Mouse (Mus musculus) embryonic facial prominence, embryonic 15.5 days (tissue): ENCODE results near the gene Rnf181. TPM values are rescaled to one million over a fixed set of nuclear protein-coding genes. Genes with fewer than 3 reads are reported as not detected.

Experiments
- ATAC-seq: fragments of 200-750 bp; cut with Nextera tagmentation; 2 replicates; pipeline ENCODE4 v1.8.0; 2017; ENCODE audit warnings: low read depth, moderate TSS enrichment; ENCODE audit not compliant: insufficient number of reproducible peaks, low FRiP score, low TSS enrichment
- H3K27ac ChIP-seq: fragments of 300-500 bp; sonication (generic); replicated peaks from 2 replicates; pipeline ENCODE4 v1.5.1; 2015; ENCODE audit warnings: mild to moderate bottlenecking, inconsistent platforms
- H3K27me3 ChIP-seq: fragments of 300-500 bp; sonication (generic); 2 replicates; pipeline ENCODE4 v1.6.1; 2015; ENCODE audit warnings: inconsistent platforms
- H3K36me3 ChIP-seq: fragments of 300-500 bp; sonication (generic); 2 replicates; pipeline ENCODE4 v1.6.1; 2015; ENCODE audit warnings: mild to moderate bottlenecking, inconsistent platforms
- H3K4me1 ChIP-seq: fragments of 300-500 bp; sonication (generic); 2 replicates; pipeline ENCODE4 v1.6.1; 2015; ENCODE audit warnings: inconsistent platforms
- H3K4me2 ChIP-seq: fragments of 300-500 bp; sonication (generic); replicated peaks from 2 replicates; pipeline ENCODE4 v1.6.1; 2015; ENCODE audit warnings: mild to moderate bottlenecking, inconsistent platforms
- H3K4me3 ChIP-seq: fragments of 300-500 bp; sonication (generic); replicated peaks from 2 replicates; pipeline ENCODE4 v1.5.1; 2015; ENCODE audit warnings: mild to moderate bottlenecking, inconsistent platforms
- H3K9ac ChIP-seq: fragments of 300-500 bp; sonication (generic); 2 replicates; pipeline ENCODE4 v1.6.1; 2015; ENCODE audit warnings: inconsistent platforms
- H3K9me3 ChIP-seq: fragments of 300-500 bp; sonication (generic); replicated peaks from 2 replicates; pipeline ENCODE4 v1.6.1; 2016; ENCODE audit warnings: inconsistent platforms
- WGBS: fragments of 180-500 bp; shearing (Covaris S2); methylation state at CpG from one replicate; pipeline ENCODE4 v1.1.7; 2015; 5-methylcytosine and 5-hydroxymethylcytosine counted together
- polyA plus RNA-seq: library from polyadenylated mRNA; unstranded; fragments of >200 nt; fragmentation: Nextera tagmentation; extraction: Ambion mirVana; gene quantifications from 2 replicates; pipeline ENCODE4 v1.2.1, GENCODE M21; 2015

Gene Rnf181
- polyA plus RNA-seq, 1 experiment from 2014 or later, result 120 TPM

DNA sequence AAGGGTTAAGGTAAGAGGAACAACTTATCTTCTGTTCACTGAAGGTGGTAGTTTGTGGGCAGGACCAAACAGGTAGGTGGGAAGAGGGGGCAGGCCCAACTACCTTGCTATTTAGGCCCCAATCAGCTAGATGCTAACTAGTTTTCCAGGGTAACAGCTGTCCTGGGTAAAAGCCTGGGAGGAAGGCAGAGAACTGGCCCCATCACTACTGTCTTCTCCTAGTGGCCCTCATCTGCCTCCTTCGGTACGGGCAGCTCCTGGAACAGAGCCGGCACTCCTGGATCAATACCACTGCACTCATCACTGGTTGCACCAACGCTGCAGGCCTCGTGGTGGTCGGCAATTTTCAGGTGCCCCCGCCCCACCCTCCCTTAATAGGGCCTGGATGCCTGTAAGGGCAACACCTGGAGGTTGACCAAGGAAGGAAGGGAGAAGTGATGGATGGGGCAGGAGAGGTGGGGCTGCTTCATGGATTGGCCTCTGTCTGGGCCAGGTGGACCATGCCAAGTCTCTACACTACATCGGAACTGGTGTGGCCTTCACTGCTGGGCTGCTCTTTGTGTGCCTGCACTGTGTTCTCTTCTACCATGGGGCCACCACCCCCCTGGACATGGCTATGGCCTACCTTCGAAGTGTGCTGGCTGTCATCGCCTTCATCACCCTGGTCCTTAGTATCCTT, 8.5 kb downstream of the Rnf181 start:
- 77% methylated on average over 10 of the region's 10 CpGs for WGBS
- Histone ChIP-seq H3K27ac (no peak overlapping the region), H3K4me3 (no peak overlapping the region), H3K36me3 (peaks cover 16% of the 10 kb centered on the region), H3K27me3 (no peaks in the 10 kb centered on the region), H3K9ac (no peak overlapping the region), H3K4me2 (no peak overlapping the region), H3K9me3 (no peaks in the 10 kb centered on the region), H3K4me1 (peaks cover 49% of the 10 kb centered on the region)
- no peak for ATAC-seq

DNA sequence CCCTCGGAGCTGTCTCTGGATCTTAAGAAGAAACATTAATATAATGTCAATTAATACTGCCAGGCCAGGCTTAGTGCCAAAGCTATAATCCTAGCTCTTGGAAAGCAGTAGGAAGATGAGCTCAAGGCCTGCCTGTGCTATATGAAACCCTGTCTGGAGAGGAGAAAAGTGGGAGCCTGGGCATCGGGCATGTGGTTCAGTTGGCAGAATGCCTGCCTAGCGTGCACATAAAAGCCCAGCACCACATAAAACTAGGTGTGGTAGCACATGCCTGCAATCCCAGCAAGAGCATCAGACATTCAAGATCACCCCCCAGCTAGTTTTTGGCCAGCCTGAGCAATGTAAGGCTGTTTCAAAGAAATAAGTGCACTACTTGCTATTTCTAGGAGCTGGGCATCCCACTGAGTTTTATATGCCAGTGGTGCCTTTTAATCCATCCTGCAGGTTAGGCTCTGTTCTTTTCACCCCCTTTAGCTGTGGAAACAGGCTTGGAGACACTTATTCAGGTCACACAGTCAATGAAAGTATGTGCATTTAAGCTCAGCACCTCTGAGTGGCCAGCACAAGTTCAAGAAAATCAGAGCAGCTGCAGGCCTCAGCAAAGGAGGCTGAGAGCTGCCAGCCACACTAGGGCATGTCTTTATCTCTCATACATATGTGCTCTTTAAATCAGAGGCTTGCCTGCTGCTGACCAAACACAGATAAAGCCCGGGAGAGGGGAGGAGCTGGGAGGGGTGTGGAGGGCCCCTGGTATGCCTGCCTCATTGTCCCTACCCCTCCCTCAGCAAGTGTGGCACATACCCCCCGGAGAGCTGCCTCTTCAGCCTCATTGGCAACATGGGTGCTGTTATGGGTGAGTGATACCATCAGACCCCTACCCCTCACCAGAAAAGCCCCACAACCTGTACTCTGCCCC, 9.3 kb downstream of the Rnf181 start:
- no peak overlapping the region for H3K27ac ChIP-seq
- H3K27me3 ChIP-seq, result no peaks in the 10 kb centered on the region
- no peak for ATAC-seq
- no peak overlapping the region for H3K4me2 ChIP-seq
- no peaks in the 10 kb centered on the region for H3K9me3 ChIP-seq
- H3K9ac ChIP-seq, result no peak overlapping the region
- H3K4me3 ChIP-seq, result no peak overlapping the region
- peaks cover 56% of the 10 kb centered on the region for H3K4me1 ChIP-seq
- WGBS, result 62% methylated on average over 5 of the region's 5 CpGs
- peaks cover 16% of the 10 kb centered on the region for H3K36me3 ChIP-seq

DNA sequence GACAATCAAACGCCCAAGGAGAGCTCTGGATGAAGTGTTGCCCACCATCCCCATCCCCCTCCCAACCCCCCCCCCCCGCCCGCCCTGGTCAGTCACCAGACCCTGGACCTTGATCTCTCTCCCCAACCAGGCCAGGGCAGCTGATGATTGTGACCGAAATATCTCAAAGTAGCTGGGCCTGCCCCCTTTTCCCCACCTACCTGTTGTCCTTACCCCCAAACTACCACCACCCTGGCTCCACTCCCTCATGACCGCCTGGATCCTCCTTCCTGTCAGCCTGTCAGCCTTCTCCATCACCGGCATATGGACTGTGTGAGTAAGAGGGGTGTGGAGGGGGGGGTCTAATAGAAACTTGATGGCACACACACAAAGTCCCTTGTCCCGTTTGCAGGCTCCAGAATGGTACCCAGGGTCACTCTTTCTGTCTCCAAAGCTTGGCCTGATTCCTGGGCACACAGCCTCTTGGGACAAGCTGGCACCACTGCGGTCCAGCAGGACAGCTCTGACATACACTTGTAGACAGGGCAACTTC, 10.7 kb downstream of the Rnf181 start:
- peak overlapping the region; percentile 92 for H3K4me2 ChIP-seq
- peaks cover 51% of the 10 kb centered on the region for H3K4me1 ChIP-seq
- no peaks in the 10 kb centered on the region for H3K9me3 ChIP-seq
- WGBS, result 43% methylated on average over 8 of the region's 8 CpGs
- peaks cover 19% of the 10 kb centered on the region for H3K36me3 ChIP-seq
- H3K9ac ChIP-seq, result peak overlapping the region; percentile 43; the same call in 1 of the 2 replicates
- H3K27ac ChIP-seq, result no peak overlapping the region
- ATAC-seq, result no peak
- peak overlapping the region; percentile 64 for H3K4me3 ChIP-seq
- no peaks in the 10 kb centered on the region for H3K27me3 ChIP-seq

DNA sequence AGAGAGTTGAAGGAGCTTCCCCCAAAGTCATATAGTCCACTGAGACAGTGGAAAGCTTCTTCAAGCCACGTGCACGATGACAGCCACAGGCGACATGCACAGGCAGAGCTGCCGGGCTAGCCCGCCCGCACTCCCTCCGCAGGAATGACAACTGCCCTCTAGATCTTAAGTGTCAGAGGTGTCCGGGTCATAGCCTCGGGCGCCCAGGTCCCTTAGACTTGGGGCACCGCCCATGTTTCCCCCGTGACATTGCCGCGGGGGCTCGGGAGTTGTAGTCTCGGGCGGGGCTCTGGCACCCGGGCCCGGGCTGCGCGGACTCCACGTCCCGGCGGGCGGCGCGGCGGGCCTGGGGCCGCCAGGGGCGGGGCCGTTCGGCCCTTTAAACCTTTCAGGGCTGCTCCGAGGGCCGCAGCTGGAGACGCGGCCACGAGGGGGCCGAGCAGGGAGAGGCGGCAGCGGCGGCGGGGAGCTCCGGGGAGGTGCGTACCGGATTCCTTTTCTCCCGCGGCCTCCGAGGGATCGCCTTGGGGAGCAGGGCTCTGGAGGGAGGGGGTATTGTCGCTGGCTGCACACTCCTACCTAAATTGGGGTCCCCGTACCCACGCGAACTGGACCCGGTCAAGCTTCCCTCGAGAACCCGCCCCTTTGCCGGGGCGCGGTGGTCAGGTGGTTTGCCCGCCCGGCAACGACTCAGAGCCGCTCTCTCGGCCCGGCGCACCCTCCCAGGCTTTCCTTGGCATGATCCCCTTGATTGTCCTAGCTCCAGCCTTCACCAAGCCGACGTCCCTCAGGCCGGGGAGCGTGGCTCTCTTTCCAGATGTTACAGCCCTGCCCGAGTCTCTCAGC, 11.5 kb downstream of the Rnf181 start, which contains the start of gene Tmem150a:
Tmem150a (plus strand) TSS at position 382 of the 846 bp plus-strand sequence.
- Histone ChIP-seq H3K36me3 (peaks cover 22% of the 10 kb centered on the region), H3K27me3 (no peaks in the 10 kb centered on the region), H3K4me3 (peak within 1 kb of the TSS; percentile 64), H3K4me2 (peak within 1 kb of the TSS; percentile 92), H3K9ac (peak within 1 kb of the TSS; percentile 43), H3K27ac (no peak within 1 kb of the TSS; the same call in 1 of the 2 replicates), H3K9me3 (no peaks in the 10 kb centered on the region), H3K4me1 (peaks cover 43% of the 10 kb centered on the region)
- ATAC-seq, result peak; percentile 90
- under 1% methylated on average over 70 of the region's 71 CpGs for WGBS

DNA sequence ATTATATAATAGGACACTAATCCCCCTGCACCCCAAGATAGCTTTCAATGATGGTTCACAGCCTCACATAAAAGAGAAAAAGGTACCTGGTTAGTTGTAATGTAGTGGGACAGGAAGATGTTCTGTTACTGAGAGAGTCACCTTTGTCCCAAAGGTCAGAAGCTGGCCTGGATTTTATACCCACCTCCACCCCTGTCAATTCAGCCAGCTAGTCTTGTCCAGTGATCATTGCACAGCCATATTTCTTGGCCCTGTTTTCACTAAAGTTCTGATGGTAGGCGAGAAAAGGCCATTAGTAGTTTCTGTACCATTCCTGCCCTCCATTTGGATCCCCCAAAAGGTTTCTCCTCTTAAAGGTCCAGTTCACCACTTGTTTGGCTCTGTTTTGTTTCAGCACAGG, 12.7 kb downstream of the Rnf181 start:
- peaks cover 25% of the 10 kb centered on the region for H3K36me3 ChIP-seq
- no peak overlapping the region for H3K4me2 ChIP-seq
- H3K9me3 ChIP-seq, result no peaks in the 10 kb centered on the region
- 81% methylated on average over 1 of the region's 1 CpGs for WGBS
- no peak overlapping the region for H3K27ac ChIP-seq
- no peak for ATAC-seq
- no peak overlapping the region for H3K4me3 ChIP-seq
- H3K4me1 ChIP-seq, result peaks cover 43% of the 10 kb centered on the region
- no peak overlapping the region for H3K9ac ChIP-seq
- H3K27me3 ChIP-seq, result no peaks in the 10 kb centered on the region

DNA sequence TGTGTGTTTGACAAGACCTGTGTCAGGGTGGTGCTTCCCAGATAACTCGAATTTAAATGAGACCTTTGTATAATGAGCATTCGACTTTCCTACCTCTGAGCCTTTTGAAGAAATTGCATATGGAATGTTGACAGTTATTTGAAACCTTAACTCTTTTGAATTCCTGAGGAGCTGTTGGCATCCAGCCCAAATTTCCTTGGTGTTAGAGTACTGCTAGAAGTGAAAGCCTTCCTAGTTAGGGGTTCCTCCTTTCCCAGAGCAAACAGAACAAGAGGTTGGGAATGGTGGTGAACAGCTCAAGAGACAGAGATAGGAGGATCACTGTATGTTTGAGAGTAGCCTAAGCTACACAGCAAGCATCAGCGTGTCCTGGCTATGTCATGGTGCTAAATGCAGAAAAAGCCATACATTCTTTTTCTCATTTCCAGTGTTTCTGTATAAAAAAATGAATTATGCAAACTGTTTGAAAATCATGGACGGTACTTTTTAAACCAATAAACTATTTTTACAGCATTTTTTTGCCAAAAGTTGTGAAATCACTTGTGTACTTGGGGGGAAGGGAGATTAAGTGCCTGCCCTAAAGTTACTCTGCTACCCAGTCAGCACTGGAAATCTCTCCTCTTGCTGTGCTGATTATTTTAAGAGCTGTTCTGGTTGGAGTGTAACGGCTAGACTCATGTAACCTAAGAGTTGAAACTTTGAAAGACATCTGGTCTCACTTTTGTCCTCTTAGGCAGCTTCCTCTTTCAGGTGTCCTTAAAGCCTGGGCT, 13.9 kb downstream of the Rnf181 start:
- no peaks in the 10 kb centered on the region for H3K9me3 ChIP-seq

DNA sequence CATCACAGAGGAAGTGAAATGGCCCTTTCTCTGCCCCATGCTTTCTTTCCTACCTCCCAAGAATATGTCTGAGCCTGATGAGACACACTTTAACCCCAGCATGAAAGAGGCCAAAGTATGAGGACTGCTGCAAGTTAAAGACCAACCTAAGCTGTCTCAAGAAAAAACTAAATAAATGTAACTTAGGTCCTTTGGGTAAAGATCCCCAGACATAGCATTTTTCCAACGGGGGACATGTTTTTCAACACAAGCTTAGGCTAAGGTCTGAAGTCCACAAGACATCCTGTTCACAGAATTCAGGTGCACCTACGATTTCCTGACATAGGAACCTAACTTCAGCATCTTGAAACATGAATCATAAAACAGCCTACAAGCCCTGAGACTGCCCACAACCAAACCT, 16.5 kb downstream of the Rnf181 start:
- WGBS, result 93% methylated on average over 2 of the region's 2 CpGs
- no peak for ATAC-seq
- H3K9me3 ChIP-seq, result no peaks in the 10 kb centered on the region
- no peak overlapping the region for H3K27ac ChIP-seq
- no peak overlapping the region for H3K9ac ChIP-seq
- peaks cover 27% of the 10 kb centered on the region for H3K36me3 ChIP-seq
- peaks cover 47% of the 10 kb centered on the region for H3K4me1 ChIP-seq
- H3K27me3 ChIP-seq, result no peaks in the 10 kb centered on the region
- no peak overlapping the region for H3K4me2 ChIP-seq
- no peak overlapping the region for H3K4me3 ChIP-seq

More for the DNA sequence above, 13.9 kb downstream of the Rnf181 start:
- H3K4me2 ChIP-seq, result no peak overlapping the region
- H3K36me3 ChIP-seq, result peaks cover 27% of the 10 kb centered on the region
- no peak overlapping the region for H3K9ac ChIP-seq
- no peaks in the 10 kb centered on the region for H3K27me3 ChIP-seq
- peaks cover 55% of the 10 kb centered on the region for H3K4me1 ChIP-seq
- no peak overlapping the region for H3K27ac ChIP-seq
- no peak overlapping the region for H3K4me3 ChIP-seq
- 33% methylated on average over 5 of the region's 5 CpGs for WGBS
- no peak for ATAC-seq

DNA sequence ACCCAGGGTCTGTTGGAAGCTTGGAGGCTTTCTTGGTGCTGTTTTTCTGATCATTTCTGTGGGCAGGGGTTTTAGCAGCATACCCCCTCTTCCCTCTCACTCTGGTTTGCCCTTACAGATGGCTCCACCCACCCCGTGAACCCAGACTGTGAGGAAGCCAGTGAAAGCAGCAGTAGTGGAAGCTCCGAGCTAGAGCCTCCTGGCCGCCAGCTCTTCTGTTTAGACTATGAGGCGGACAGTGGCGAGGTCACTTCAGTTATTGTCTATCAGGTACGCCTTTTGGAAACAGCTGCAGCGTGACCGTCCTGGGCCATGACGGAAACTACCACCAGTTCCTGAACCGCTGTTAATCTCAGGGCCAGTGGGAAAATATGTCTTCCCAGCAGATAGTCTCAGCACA, 18.3 kb downstream of the Rnf181 start:
- peak overlapping the region; percentile 71 for H3K4me3 ChIP-seq
- ATAC-seq, result no peak

DNA sequence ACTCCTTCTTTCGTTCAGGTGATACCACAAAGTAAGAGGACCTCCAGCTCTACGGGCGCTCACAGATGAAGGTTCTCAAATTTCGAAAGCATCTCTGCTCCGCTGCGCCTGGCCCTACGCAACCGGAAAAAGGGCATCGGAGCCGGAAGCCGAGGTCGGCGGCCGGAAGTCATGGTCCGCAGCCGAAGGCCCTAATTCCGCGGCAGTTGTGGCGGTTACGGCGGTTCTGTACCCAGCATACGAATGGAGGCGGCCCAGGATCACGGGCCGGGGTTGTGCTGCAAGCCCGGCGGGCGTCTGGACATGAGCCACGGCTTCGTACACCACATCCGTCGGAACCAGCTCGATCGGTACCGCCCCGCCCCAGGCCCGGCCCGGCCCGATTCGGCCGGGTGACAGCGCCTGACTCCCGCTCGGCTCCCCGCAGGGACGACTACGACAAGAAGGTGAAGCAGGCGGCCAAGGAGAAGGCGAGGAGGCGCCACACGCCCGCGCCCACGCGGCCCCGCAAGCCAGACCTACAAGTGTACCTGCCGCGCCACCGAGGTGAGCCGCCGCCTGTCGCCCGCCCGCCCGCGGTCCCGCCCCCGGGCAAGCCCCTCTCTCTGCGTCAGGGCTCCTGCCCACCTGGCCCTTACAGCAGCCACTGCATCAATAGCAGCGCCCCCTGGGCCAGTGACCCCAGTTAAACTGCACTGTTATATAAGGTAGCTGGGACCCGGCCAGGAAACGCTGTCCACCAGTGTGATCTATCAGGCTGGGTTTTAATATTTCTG, 19.4 kb downstream of the Rnf181 start, which contains the start of gene 0610030E20Rik:
0610030E20Rik (plus strand) TSS at position 152 of the 776 bp plus-strand sequence.
- Histone ChIP-seq H3K27ac (peak within 1 kb of the TSS; percentile 91), H3K4me2 (peak within 1 kb of the TSS; percentile 75), H3K4me1 (peaks cover 42% of the 10 kb centered on the region), H3K9me3 (no peaks in the 10 kb centered on the region), H3K9ac (peak within 1 kb of the TSS; percentile 81), H3K27me3 (no peaks in the 10 kb centered on the region), H3K4me3 (peak within 1 kb of the TSS; percentile 71), H3K36me3 (peaks cover 27% of the 10 kb centered on the region)
- under 1% methylated on average over 72 of the region's 72 CpGs for WGBS
- ATAC-seq, result peak; percentile 71; the same call in 1 of the 2 replicates

More for the DNA sequence above, 18.3 kb downstream of the Rnf181 start:
- Histone ChIP-seq H3K9ac (peak overlapping the region; percentile 26; the same call in 1 of the 2 replicates), H3K9me3 (no peaks in the 10 kb centered on the region), H3K27ac (no peak overlapping the region), H3K4me2 (peak overlapping the region; percentile 75), H3K27me3 (no peaks in the 10 kb centered on the region), H3K4me1 (peaks cover 49% of the 10 kb centered on the region), H3K36me3 (peaks cover 27% of the 10 kb centered on the region)
- 80% methylated on average over 10 of the region's 10 CpGs for whole genome bisulfite sequencing
